Mouse (Mus musculus) neural tube, embryonic 14.5 days (tissue): Measurements from ENCODE around the gene Btbd18. TPM values are rescaled to one million over a fixed set of nuclear protein-coding genes. Genes with fewer than 3 reads are reported as not detected.

Experiments
- ATAC-seq: fragments of 200-750 bp; cut with Nextera tagmentation; 2 replicates; pipeline ENCODE4 v1.8.0; 2017; ENCODE audit warnings: low read depth, mild to moderate bottlenecking, moderate TSS enrichment, moderate library complexity
- H3K27ac ChIP-seq: fragments of 300-500 bp; sonication (generic); 2 replicates; pipeline ENCODE4 v1.5.1; 2014; ENCODE audit warnings: low read depth, mild to moderate bottlenecking, control low read depth, low read length, moderate library complexity, mixed read lengths
- H3K27me3 ChIP-seq: fragments of 300-500 bp; sonication (generic); 2 replicates; pipeline ENCODE4 v1.6.1; 2014; ENCODE audit warnings: low read length; ENCODE audit not compliant: control insufficient read depth, insufficient read depth
- H3K36me3 ChIP-seq: fragments of 300-500 bp; sonication (generic); 2 replicates; pipeline ENCODE4 v1.6.1; 2014; ENCODE audit warnings: low read length, mixed read lengths; ENCODE audit not compliant: control insufficient read depth, insufficient read depth
- H3K4me1 ChIP-seq: fragments of 300-500 bp; sonication (generic); 2 replicates; pipeline ENCODE4 v1.6.1; 2014; ENCODE audit warnings: low read length; ENCODE audit not compliant: control insufficient read depth, insufficient read depth
- H3K4me2 ChIP-seq: fragments of 300-500 bp; sonication (generic); 2 replicates; pipeline ENCODE4 v1.6.1; 2014; ENCODE audit warnings: mild to moderate bottlenecking, low read depth, low read length, control low read depth
- H3K4me3 ChIP-seq: fragments of 300-500 bp; sonication (generic); 2 replicates; pipeline ENCODE4 v1.5.1; 2014; ENCODE audit warnings: low read depth, low read length, control low read depth, mixed read lengths
- H3K9ac ChIP-seq: fragments of 300-500 bp; sonication (generic); replicated peaks from 2 replicates; pipeline ENCODE4 v1.6.1; 2014; ENCODE audit warnings: low read depth, mild to moderate bottlenecking, control low read depth, low read length, mixed read lengths
- H3K9me3 ChIP-seq: fragments of 300-500 bp; sonication (generic); 2 replicates; pipeline ENCODE4 v1.6.1; 2016; ENCODE audit warnings: low read length; ENCODE audit not compliant: control insufficient read depth
- WGBS: fragments of 180-500 bp; shearing (Covaris S2); extraction: QIAGEN DNeasy Blood & Tissue Kit; methylation state at CpG from one replicate; pipeline ENCODE4 v1.1.7; 2014; 5-methylcytosine and 5-hydroxymethylcytosine counted together
- polyA plus RNA-seq: library from polyadenylated mRNA; unstranded; fragments of >200 nt; fragmentation: Nextera tagmentation; extraction: Ambion mirVana; gene quantifications from 2 replicates; pipeline ENCODE4 v1.2.1, GENCODE M21; 2014

Gene Btbd18
- 0.24 and 0.44 TPM in 2 replicates for polyA plus RNA-seq

GRCm38 (mm10) chr2:84658806-84659205 lies at the start of gene Btbd18:
Btbd18 (plus strand) TSS chr2:84659079.
- Histone ChIP-seq H3K9me3 (no peaks in the 10 kb centered on the region), H3K9ac (no peak within 1 kb of the TSS), H3K27me3 (no peaks in the 10 kb centered on the region), H3K27ac (no peak within 1 kb of the TSS), H3K36me3 (no peaks in the 10 kb centered on the region), H3K4me2 (no peak within 1 kb of the TSS), H3K4me1 (no peaks in the 10 kb centered on the region), H3K4me3 (no peak within 1 kb of the TSS)
- ATAC-seq: no peak; the same call in 1 of the 2 replicates
- WGBS: 92% methylated on average over 32 of the region's 32 CpGs

GRCm38 (mm10) chr2:84612764-84613163 lies 46.1 kb upstream of the Btbd18 start:
- Histone ChIP-seq H3K4me2 (no peak overlapping the region), H3K27me3 (no peaks in the 10 kb centered on the region), H3K4me3 (no peak overlapping the region), H3K4me1 (no peaks in the 10 kb centered on the region), H3K36me3 (peaks cover 77% of the 10 kb centered on the region), H3K9me3 (no peaks in the 10 kb centered on the region), H3K9ac (no peak overlapping the region), H3K27ac (no peak overlapping the region)
- 97% methylated on average over 6 of the region's 6 CpGs for WGBS
- ATAC-seq: no peak

- Histone ChIP-seq H3K9me3 (no peaks in the 10 kb centered on the region), H3K36me3 (peaks cover 60% of the 10 kb centered on the region), H3K4me3 (no peak overlapping the region), H3K4me1 (no peaks in the 10 kb centered on the region), H3K27me3 (no peaks in the 10 kb centered on the region), H3K9ac (no peak overlapping the region), H3K27ac (no peak overlapping the region), H3K4me2 (no peak overlapping the region)
- WGBS: 78% methylated on average over 3 of the region's 3 CpGs
- ATAC-seq: peak; percentile 76
Measured at GRCm38 (mm10) chr2:84617637-84618515, 41.0 kb upstream of the Btbd18 start.

GRCm38 (mm10) chr2:84618914-84619313 lies 40.0 kb upstream of the Btbd18 start:
- Histone ChIP-seq H3K4me3 (no peak overlapping the region), H3K9ac (no peak overlapping the region), H3K27me3 (no peaks in the 10 kb centered on the region), H3K4me1 (no peaks in the 10 kb centered on the region), H3K4me2 (no peak overlapping the region), H3K9me3 (no peaks in the 10 kb centered on the region), H3K36me3 (peaks cover 53% of the 10 kb centered on the region), H3K27ac (no peak overlapping the region)
- 77% methylated on average over 2 of the region's 2 CpGs for WGBS
- no peak for ATAC-seq

GRCm38 (mm10) chr2:84619646-84620340 lies 39.1 kb upstream of the Btbd18 start:
- Histone ChIP-seq H3K27me3 (no peaks in the 10 kb centered on the region), H3K36me3 (peaks cover 53% of the 10 kb centered on the region), H3K4me1 (no peaks in the 10 kb centered on the region), H3K4me3 (no peak overlapping the region), H3K4me2 (no peak overlapping the region), H3K9ac (no peak overlapping the region), H3K27ac (no peak overlapping the region), H3K9me3 (no peaks in the 10 kb centered on the region)
- no peak for ATAC-seq
- WGBS: 96% methylated on average over 21 of the region's 21 CpGs

- H3K9ac ChIP-seq: no peak overlapping the region
- WGBS: 86% methylated on average over 2 of the region's 2 CpGs
- H3K4me2 ChIP-seq: no peak overlapping the region
- no peaks in the 10 kb centered on the region for H3K4me1 ChIP-seq
- no peak overlapping the region for H3K27ac ChIP-seq
- H3K9me3 ChIP-seq: no peaks in the 10 kb centered on the region
- H3K36me3 ChIP-seq: peaks cover 31% of the 10 kb centered on the region
- no peak overlapping the region for H3K4me3 ChIP-seq
- ATAC-seq: no peak
- H3K27me3 ChIP-seq: no peaks in the 10 kb centered on the region
Measured at GRCm38 (mm10) chr2:84622668-84623067, 36.2 kb upstream of the Btbd18 start.

GRCm38 (mm10) chr2:84623428-84624119 lies 35.3 kb upstream of the Btbd18 start:
- no peaks in the 10 kb centered on the region for H3K27me3 ChIP-seq
- no peak overlapping the region for H3K9ac ChIP-seq
- H3K4me1 ChIP-seq: no peaks in the 10 kb centered on the region
- no peak overlapping the region for H3K4me2 ChIP-seq
- H3K9me3 ChIP-seq: no peaks in the 10 kb centered on the region
- H3K4me3 ChIP-seq: no peak overlapping the region
- 95% methylated on average over 3 of the region's 3 CpGs for WGBS
- H3K36me3 ChIP-seq: peaks cover 29% of the 10 kb centered on the region
- no peak for ATAC-seq
- no peak overlapping the region for H3K27ac ChIP-seq

- no peak overlapping the region for H3K4me2 ChIP-seq
- H3K4me1 ChIP-seq: no peaks in the 10 kb centered on the region
- no peak overlapping the region for H3K27ac ChIP-seq
- no peaks in the 10 kb centered on the region for H3K9me3 ChIP-seq
- H3K9ac ChIP-seq: no peak overlapping the region
- H3K27me3 ChIP-seq: no peaks in the 10 kb centered on the region
- peaks cover 25% of the 10 kb centered on the region for H3K36me3 ChIP-seq
- ATAC-seq: no peak
- no peak overlapping the region for H3K4me3 ChIP-seq
- 96% methylated on average over 17 of the region's 17 CpGs for WGBS
Measured at GRCm38 (mm10) chr2:84624201-84624600, 34.7 kb upstream of the Btbd18 start.
